Comparison of ENCODE assay signal across 23 mouse cellular contexts in the genomic region with DNA sequence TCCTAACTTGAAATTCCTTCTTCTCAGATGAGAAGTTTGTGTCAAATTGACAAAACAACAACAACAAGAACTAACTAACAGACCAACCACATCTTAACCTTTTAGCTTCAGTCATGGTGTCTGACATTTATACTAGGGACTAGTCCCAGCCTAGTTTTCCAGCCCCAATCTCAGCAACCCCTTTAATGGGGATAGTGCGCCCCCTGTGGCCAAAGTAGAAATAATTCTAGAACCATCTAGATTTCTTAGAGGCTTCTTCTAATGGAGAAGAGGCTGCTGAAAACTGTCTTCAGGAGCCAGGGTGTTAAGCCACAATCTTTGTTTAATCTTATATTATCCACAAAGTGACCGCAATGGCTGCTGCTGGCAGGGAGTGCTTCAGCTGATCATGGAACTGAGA.
A peak's percentile ranks its signal among the peaks of the same experiment; 100 is the strongest.
DNase-seq lines count a peak whose midpoint lies in the region; ATAC-seq and TF ChIP-seq lines count a peak whose summit lies in the region.
"Had no signal": no experiment of that assay in that cellular context is flagged by ENCODE, and none has a peak within 500 bp of the region (broad histone marks: within the 10 kb centered on the region; RNA-seq: fewer than 3 reads in every experiment).

No protein-coding gene starts in this region.

- TF ChIP-seq CTCF in intestine, postnatal 0 days (IDR thresholded peaks at IDR 0.05; ENCODE audit: low read depth): peak; percentile 23; the same call in 1 of the 2 replicates
- TF ChIP-seq CTCF in midbrain, postnatal 0 days (IDR thresholded peaks at IDR 0.05): peak; percentile 21; the same call in 1 of the 2 replicates

- no peaks in the 10 kb centered on the region for H3K27me3 ChIP-seq in intestine, postnatal 0 days (replicated peaks; ENCODE audit: control insufficient read depth, insufficient read depth, low read length)
- no peaks in the 10 kb centered on the region for H3K27me3 ChIP-seq in intestine, embryonic 16.5 days (replicated peaks; ENCODE audit: control insufficient read depth, insufficient read depth, low read length)
- H3K27me3 ChIP-seq in midbrain, postnatal 0 days (ENCODE audit: insufficient read depth, low read length): no peaks in the 10 kb centered on the region
- H3K27me3 ChIP-seq in midbrain, embryonic 16.5 days (ENCODE audit: control insufficient read depth, insufficient read depth, low read depth, low read length): no peaks in the 10 kb centered on the region
- H3K27me3 ChIP-seq: forebrain, embryonic 15.5 days; heart, embryonic 15.5 days; hindbrain, embryonic 15.5 days; limb, embryonic 13.5 days; liver, embryonic 12.5 days; midbrain, embryonic 13.5 days; neural tube, embryonic 12.5 days had no signal

- no peak overlapping the region for H3K9ac ChIP-seq in intestine, postnatal 0 days (ENCODE audit: low read depth, low read length)
- H3K9ac ChIP-seq in intestine, embryonic 16.5 days (ENCODE audit: low read depth, low read length): no peak overlapping the region
- no peak overlapping the region for H3K9ac ChIP-seq in midbrain, postnatal 0 days (replicated peaks; ENCODE audit: low read length, poor library complexity, severe bottlenecking)
- H3K9ac ChIP-seq in midbrain, embryonic 16.5 days (ENCODE audit: low read depth, low read length): no peak overlapping the region
- H3K9ac ChIP-seq: forebrain, embryonic 15.5 days; heart, embryonic 15.5 days; hindbrain, embryonic 15.5 days; limb, embryonic 13.5 days; liver, embryonic 12.5 days; midbrain, embryonic 13.5 days; neural tube, embryonic 12.5 days had no signal

- H3K4me2 ChIP-seq in intestine, postnatal 0 days (replicated peaks; ENCODE audit: low read depth): no peak overlapping the region
- no peak overlapping the region for H3K4me2 ChIP-seq in intestine, embryonic 16.5 days (ENCODE audit: low read depth, low read length)
- no peak overlapping the region for H3K4me2 ChIP-seq in midbrain, postnatal 0 days (ENCODE audit: low read depth, low read length, poor library complexity, severe bottlenecking)
- no peak overlapping the region for H3K4me2 ChIP-seq in midbrain, embryonic 16.5 days (ENCODE audit: low read length)
- H3K4me2 ChIP-seq: forebrain, embryonic 15.5 days; heart, embryonic 15.5 days; hindbrain, embryonic 15.5 days; limb, embryonic 13.5 days; liver, embryonic 12.5 days; midbrain, embryonic 13.5 days; neural tube, embryonic 12.5 days had no signal

- H3K4me1 ChIP-seq in intestine, postnatal 0 days (replicated peaks; ENCODE audit: control insufficient read depth, insufficient read depth, low read length): no peaks in the 10 kb centered on the region
- no peaks in the 10 kb centered on the region for H3K4me1 ChIP-seq in intestine, embryonic 16.5 days (ENCODE audit: control insufficient read depth, insufficient read depth, low read length)
- H3K4me1 ChIP-seq in midbrain, postnatal 0 days (ENCODE audit: insufficient read depth, low read length): no peaks in the 10 kb centered on the region
- H3K4me1 ChIP-seq in midbrain, embryonic 16.5 days (ENCODE audit: control insufficient read depth, insufficient read depth, low read length): no peaks in the 10 kb centered on the region
- H3K4me1 ChIP-seq: forebrain, embryonic 15.5 days; heart, embryonic 15.5 days; hindbrain, embryonic 15.5 days; limb, embryonic 13.5 days; liver, embryonic 12.5 days; midbrain, embryonic 13.5 days; neural tube, embryonic 12.5 days had no signal

- no peak overlapping the region for H3K27ac ChIP-seq in intestine, postnatal 0 days (ENCODE audit: low read depth, low read length)
- H3K27ac ChIP-seq in intestine, embryonic 16.5 days (ENCODE audit: low read length): no peak overlapping the region
- no peak overlapping the region for H3K27ac ChIP-seq in midbrain, postnatal 0 days (ENCODE audit: low read depth, low read length)
- H3K27ac ChIP-seq in midbrain, embryonic 16.5 days (ENCODE audit: low read length): no peak overlapping the region
- H3K27ac ChIP-seq: forebrain, embryonic 15.5 days; heart, embryonic 15.5 days; hindbrain, embryonic 15.5 days; limb, embryonic 13.5 days; liver, embryonic 12.5 days; midbrain, embryonic 13.5 days; neural tube, embryonic 12.5 days had no signal

- no peak overlapping the region for H3K4me3 ChIP-seq in intestine, postnatal 0 days (ENCODE audit: low read depth, low read length)
- no peak overlapping the region for H3K4me3 ChIP-seq in intestine, embryonic 16.5 days (ENCODE audit: low read length)
- H3K4me3 ChIP-seq in midbrain, postnatal 0 days (ENCODE audit: low read depth, low read length): no peak overlapping the region
- H3K4me3 ChIP-seq in midbrain, embryonic 16.5 days (ENCODE audit: low read depth, low read length): no peak overlapping the region
- H3K4me3 ChIP-seq: forebrain, embryonic 15.5 days; heart, embryonic 15.5 days; hindbrain, embryonic 15.5 days; limb, embryonic 13.5 days; liver, embryonic 12.5 days; midbrain, embryonic 13.5 days; neural tube, embryonic 12.5 days had no signal

- 0 out of 2 replicates have a peak, but pooled peaks cover 2% of the 10 kb centered on the region for H3K9me3 ChIP-seq in intestine, postnatal 0 days (ENCODE audit: control insufficient read depth)
- H3K9me3 ChIP-seq in intestine, embryonic 16.5 days (ENCODE audit: control insufficient read depth, low read length): no peaks in the 10 kb centered on the region
- no peaks in the 10 kb centered on the region for H3K9me3 ChIP-seq in midbrain, postnatal 0 days (ENCODE audit: low read length)
- no peaks in the 10 kb centered on the region for H3K9me3 ChIP-seq in midbrain, embryonic 16.5 days (replicated peaks; ENCODE audit: control insufficient read depth, low read length, poor library complexity, severe bottlenecking)
- H3K9me3 ChIP-seq: forebrain, embryonic 15.5 days; heart, embryonic 15.5 days; hindbrain, embryonic 15.5 days; midbrain, embryonic 13.5 days had no signal

- peak; percentile 26 to 52 for DNase-seq in cerebellum, postnatal 10 days
- DNase-seq in cerebellum, postnatal 36 days: no peak
- DNase-seq in midbrain, postnatal 0 days (ENCODE audit: low spot score): no peak
- peak; percentile 43 for DNase-seq in ZHBTc4 (ENCODE audit: low read depth, low spot score)
- DNase-seq: adrenal gland, postnatal 36 days; gastrocnemius, postnatal 25 days; kidney, adult 11 months; kidney, postnatal 14 days; layer of hippocampus, postnatal 36 days; lung, adult 18-20 months; right cerebral cortex, postnatal 14 days; thymus, postnatal 25 days had no signal

- ATAC-seq in intestine, postnatal 0 days: no peak
- ATAC-seq in intestine, embryonic 16.5 days: no peak
- ATAC-seq in midbrain, postnatal 0 days (ENCODE audit: low FRiP score): no peak
- ATAC-seq in midbrain, embryonic 16.5 days: no peak
- no peak for ATAC-seq in erythroblast, adult 5-6 weeks (replicated peaks; ENCODE audit: low FRiP score, poor library complexity, severe bottlenecking)
- ATAC-seq: forebrain, embryonic 15.5 days; liver, embryonic 12.5 days; midbrain, embryonic 13.5 days had no signal

- WGBS in intestine, postnatal 0 days: 77% methylated on average over 2 of the region's 2 CpGs
- WGBS in intestine, embryonic 16.5 days: 75% methylated on average over 2 of the region's 2 CpGs
- 83% methylated on average over 2 of the region's 2 CpGs for WGBS in midbrain, postnatal 0 days
- WGBS in midbrain, embryonic 16.5 days: 85% methylated on average over 2 of the region's 2 CpGs

- no peaks in the 10 kb centered on the region for H3K36me3 ChIP-seq in intestine, postnatal 0 days (ENCODE audit: control insufficient read depth, insufficient read depth)
- no peaks in the 10 kb centered on the region for H3K36me3 ChIP-seq in intestine, embryonic 16.5 days (ENCODE audit: control insufficient read depth, insufficient read depth, low read length)
- H3K36me3 ChIP-seq in midbrain, postnatal 0 days (ENCODE audit: insufficient read depth, low read length): no peaks in the 10 kb centered on the region
- no peaks in the 10 kb centered on the region for H3K36me3 ChIP-seq in midbrain, embryonic 16.5 days (ENCODE audit: control insufficient read depth, insufficient read depth, low read length)
- H3K36me3 ChIP-seq: forebrain, embryonic 15.5 days; heart, embryonic 15.5 days; hindbrain, embryonic 15.5 days; limb, embryonic 13.5 days; liver, embryonic 12.5 days; midbrain, embryonic 13.5 days; neural tube, embryonic 12.5 days had no signal

Comparison
In these comparisons a context has a peak if more than half of its experiments do, and no peak if none do; other contexts are left out.
1. DNase-seq: peak in cerebellum, postnatal 10 days (2 of 2) and ZHBTc4 (single experiment); none in cerebellum, postnatal 36 days (0 of 2) and midbrain, postnatal 0 days (single experiment).